Mouse (Mus musculus) intestine, embryonic 14.5 days (tissue): ENCODE results near the gene Kdelr1. TPM values are rescaled to one million over a fixed set of nuclear protein-coding genes. Genes with fewer than 3 reads are reported as not detected.
"Not testable (repeated sequence)": the region's sequence is repeated elsewhere in the genome, so short reads cannot be mapped to it uniquely, and the experiment has no call there.

Experiments used
- ATAC-seq: fragments of 200-750 bp; cut with Nextera tagmentation; replicated peaks from 2 replicates; pipeline ENCODE4 v1.8.0; 2017; ENCODE audit warnings: low read depth, moderate number of reproducible peaks, moderate TSS enrichment, moderate library complexity; ENCODE audit not compliant: low FRiP score, low TSS enrichment
- DNase-seq: peaks from one replicate; pipeline ENCODE4 v3.0.0-alpha.2; 2018; ENCODE audit warnings: low spot score
- H3K27ac ChIP-seq: fragments of 300-500 bp; sonication (generic); 2 replicates; pipeline ENCODE4 v1.5.1; 2014; ENCODE audit warnings: low read depth, mild to moderate bottlenecking, control low read depth
- H3K27me3 ChIP-seq: fragments of 300-500 bp; sonication (generic); replicated peaks from 2 replicates; pipeline ENCODE4 v1.6.1; 2014; ENCODE audit warnings: low read length, control low read depth; ENCODE audit not compliant: control insufficient read depth, insufficient read depth
- H3K36me3 ChIP-seq: fragments of 300-500 bp; sonication (generic); 2 replicates; pipeline ENCODE4 v1.6.1; 2014; ENCODE audit warnings: low read length, control low read depth; ENCODE audit not compliant: control insufficient read depth, insufficient read depth
- H3K4me1 ChIP-seq: fragments of 300-500 bp; sonication (generic); replicated peaks from 2 replicates; pipeline ENCODE4 v1.6.1; 2014; ENCODE audit warnings: low read length, control low read depth, mixed read lengths; ENCODE audit not compliant: control insufficient read depth, insufficient read depth
- H3K4me2 ChIP-seq: fragments of 300-500 bp; sonication (generic); 2 replicates; pipeline ENCODE4 v1.6.1; 2014; ENCODE audit warnings: low read length
- H3K4me3 ChIP-seq: fragments of 300-500 bp; sonication (generic); 2 replicates; pipeline ENCODE4 v1.5.1; 2014; ENCODE audit warnings: low read depth, low read length, control low read depth, mixed read lengths
- H3K9ac ChIP-seq: fragments of 300-500 bp; sonication (generic); 2 replicates; pipeline ENCODE4 v1.6.1; 2014; ENCODE audit warnings: mild to moderate bottlenecking, low read length
- H3K9me3 ChIP-seq: fragments of 300-500 bp; sonication (generic); 2 replicates; pipeline ENCODE4 v1.6.1; 2016; ENCODE audit warnings: low read length, control low read depth; ENCODE audit not compliant: control insufficient read depth
- WGBS: fragments of 180-500 bp; shearing (Covaris S2); extraction: QIAGEN DNeasy Blood & Tissue Kit; methylation state at CpG from one replicate; pipeline ENCODE4 v1.1.7; 2014; 5-methylcytosine and 5-hydroxymethylcytosine counted together
- polyA plus RNA-seq: library from polyadenylated mRNA; unstranded; fragments of >200 nt; fragmentation: Nextera tagmentation; extraction: Ambion mirVana; gene quantifications from 2 replicates; pipeline ENCODE4 v1.2.1, GENCODE M21; 2014

Kdelr1 gene
- polyA plus RNA-seq, 1 experiment from 2014 or later: 124 TPM

GRCm38 (mm10) chr7:45898125-45898524 is 25.6 kb downstream of the Kdelr1 start:
- H3K4me3 ChIP-seq, ATAC-seq, H3K27me3 ChIP-seq, H3K36me3 ChIP-seq, H3K4me1 ChIP-seq, H3K9me3 ChIP-seq, DNase-seq, H3K9ac ChIP-seq, H3K27ac ChIP-seq: not testable (repeated sequence)
- H3K4me2 ChIP-seq: peak overlapping the region; percentile 78
- 63% methylated on average over 4 of the region's 4 CpGs for WGBS

GRCm38 (mm10) chr7:45901562-45901961 is 29.0 kb downstream of the Kdelr1 start:
- no peaks in the 10 kb centered on the region for H3K27me3 ChIP-seq
- no peaks in the 10 kb centered on the region for H3K36me3 ChIP-seq
- no peaks in the 10 kb centered on the region for H3K9me3 ChIP-seq
- WGBS: 48% methylated on average over 5 of the region's 5 CpGs
- no peak overlapping the region for H3K9ac ChIP-seq
- H3K4me2 ChIP-seq: no peak overlapping the region
- H3K27ac ChIP-seq: no peak overlapping the region
- DNase-seq (no peak), ATAC-seq (no peak)
- no peaks in the 10 kb centered on the region; the same call in 1 of the 2 replicates for H3K4me1 ChIP-seq
- no peak overlapping the region for H3K4me3 ChIP-seq

- Histone ChIP-seq H3K4me2 (no peak overlapping the region), H3K9me3 (no peaks in the 10 kb centered on the region), H3K9ac (no peak overlapping the region), H3K27ac (0 out of 2 replicates have a peak overlapping the region, but pooled peaks have one; percentile 27), H3K4me1 (no peaks in the 10 kb centered on the region; the same call in 1 of the 2 replicates), H3K27me3 (no peaks in the 10 kb centered on the region), H3K36me3 (0 out of 2 replicates have a peak, but pooled peaks cover 7% of the 10 kb centered on the region), H3K4me3 (no peak overlapping the region)
- 75% methylated on average over 12 of the region's 12 CpGs for WGBS
- DNase-seq: no peak
- ATAC-seq: no peak
Observed at GRCm38 (mm10) chr7:45902481-45903002, 30.0 kb downstream of the Kdelr1 start.

GRCm38 (mm10) chr7:45906622-45907021 is 34.0 kb downstream of the Kdelr1 start:
- Histone ChIP-seq H3K27ac (no peak overlapping the region), H3K9ac (no peak overlapping the region)
- no peak for ATAC-seq

GRCm38 (mm10) chr7:45908384-45908783 is 35.8 kb downstream of the Kdelr1 start:
- Histone ChIP-seq H3K9ac (no peak overlapping the region), H3K9me3 (no peaks in the 10 kb centered on the region), H3K4me1 (no peaks in the 10 kb centered on the region), H3K4me3 (no peak overlapping the region), H3K27ac (no peak overlapping the region), H3K36me3 (peaks cover 12% of the 10 kb centered on the region; the same call in 1 of the 2 replicates), H3K4me2 (no peak overlapping the region), H3K27me3 (no peaks in the 10 kb centered on the region)
- DNase-seq (no peak), ATAC-seq (no peak)

More at GRCm38 (mm10) chr7:45906622-45907021, 34.0 kb downstream of the Kdelr1 start:
- Histone ChIP-seq H3K4me3 (no peak overlapping the region), H3K4me1 (no peaks in the 10 kb centered on the region), H3K4me2 (no peak overlapping the region), H3K9me3 (no peaks in the 10 kb centered on the region), H3K36me3 (peaks cover 12% of the 10 kb centered on the region; the same call in 1 of the 2 replicates), H3K27me3 (no peaks in the 10 kb centered on the region)
- 89% methylated on average over 9 of the region's 9 CpGs for WGBS
- no peak for DNase-seq

GRCm38 (mm10) chr7:45909145-45909544 is 36.6 kb downstream of the Kdelr1 start:
- Histone ChIP-seq H3K27ac (no peak overlapping the region), H3K27me3 (no peaks in the 10 kb centered on the region), H3K4me1 (no peaks in the 10 kb centered on the region), H3K9ac (no peak overlapping the region), H3K4me2 (no peak overlapping the region), H3K36me3 (peaks cover 12% of the 10 kb centered on the region; the same call in 1 of the 2 replicates), H3K4me3 (no peak overlapping the region), H3K9me3 (no peaks in the 10 kb centered on the region)
- 92% methylated on average over 16 of the region's 16 CpGs for WGBS
- DNase-seq (no peak), ATAC-seq (no peak)

GRCm38 (mm10) chr7:45914067-45914466 is 41.5 kb downstream of the Kdelr1 start:
- H3K27me3 ChIP-seq: no peaks in the 10 kb centered on the region
- H3K36me3 ChIP-seq: peaks cover 14% of the 10 kb centered on the region
- no peaks in the 10 kb centered on the region for H3K9me3 ChIP-seq
- H3K4me3 ChIP-seq: no peak overlapping the region
- WGBS: 82% methylated on average over 6 of the region's 6 CpGs
- H3K27ac ChIP-seq: no peak overlapping the region
- no peak overlapping the region for H3K4me2 ChIP-seq
- DNase-seq (no peak), ATAC-seq (no peak)
- no peak overlapping the region for H3K9ac ChIP-seq
- H3K4me1 ChIP-seq: peaks cover 29% of the 10 kb centered on the region

GRCm38 (mm10) chr7:45915011-45915410 is 42.4 kb downstream of the Kdelr1 start:
- H3K27me3 ChIP-seq: no peaks in the 10 kb centered on the region

More at GRCm38 (mm10) chr7:45915011-45915410, 42.4 kb downstream of the Kdelr1 start:
- 91% methylated on average over 5 of the region's 5 CpGs for WGBS
- Histone ChIP-seq H3K27ac (no peak overlapping the region), H3K4me3 (no peak overlapping the region), H3K9ac (no peak overlapping the region), H3K9me3 (no peaks in the 10 kb centered on the region), H3K4me1 (peaks cover 38% of the 10 kb centered on the region), H3K4me2 (no peak overlapping the region), H3K36me3 (peaks cover 9% of the 10 kb centered on the region; the same call in 1 of the 2 replicates)
- DNase-seq: no peak
- ATAC-seq: no peak
